Mouse (Mus musculus) limb, embryonic 11.5 days (tissue): Measurements from ENCODE around the gene Zeb2. TPM values are rescaled to one million over a fixed set of nuclear protein-coding genes. Genes with fewer than 3 reads are reported as not detected.

Source experiments
- ATAC-seq: fragments of 200-750 bp; cut with Nextera tagmentation; 2 replicates; pipeline ENCODE4 v1.8.0; 2017; ENCODE audit warnings: low read depth; ENCODE audit not compliant: insufficient number of reproducible peaks, low FRiP score, low TSS enrichment
- DNase-seq: peaks from one replicate; pipeline ENCODE4 v3.0.0-alpha.2; 2015; ENCODE audit warnings: low spot score
- H3K27ac ChIP-seq: fragments of 300-500 bp; sonication (generic); replicated peaks from 2 replicates; pipeline ENCODE4 v1.5.1; 2014; ENCODE audit warnings: low read depth, mild to moderate bottlenecking, low read length
- H3K27me3 ChIP-seq: fragments of 300-500 bp; sonication (generic); 2 replicates; pipeline ENCODE4 v1.6.1; 2014; ENCODE audit warnings: mild to moderate bottlenecking, low read length, mixed read lengths; ENCODE audit not compliant: control insufficient read depth, insufficient read depth
- H3K36me3 ChIP-seq: fragments of 300-500 bp; sonication (generic); 2 replicates; pipeline ENCODE4 v1.6.1; 2014; ENCODE audit warnings: mild to moderate bottlenecking, low read length, moderate library complexity, mixed read lengths; ENCODE audit not compliant: control insufficient read depth, insufficient read depth
- H3K4me1 ChIP-seq: fragments of 300-500 bp; sonication (generic); 2 replicates; pipeline ENCODE4 v1.6.1; 2014; ENCODE audit warnings: low read length, mixed read lengths; ENCODE audit not compliant: control insufficient read depth, insufficient read depth
- H3K4me2 ChIP-seq: fragments of 300-500 bp; sonication (generic); 2 replicates; pipeline ENCODE4 v1.6.1; 2014; ENCODE audit warnings: low read depth, mild to moderate bottlenecking, moderate library complexity; ENCODE audit not compliant: severe bottlenecking
- H3K4me3 ChIP-seq: fragments of 300-500 bp; sonication (generic); 2 replicates; pipeline ENCODE4 v1.5.1; 2014; ENCODE audit warnings: low read depth, low read length
- H3K9ac ChIP-seq: fragments of 300-500 bp; sonication (generic); 2 replicates; pipeline ENCODE4 v1.6.1; 2014; ENCODE audit warnings: mild to moderate bottlenecking, low read length
- H3K9me3 ChIP-seq: fragments of 300-500 bp; sonication (generic); 2 replicates; pipeline ENCODE4 v1.6.1; 2016; ENCODE audit warnings: low read length; ENCODE audit not compliant: control insufficient read depth
- WGBS: fragments of 180-500 bp; shearing (Covaris S2); extraction: QIAGEN DNeasy Blood & Tissue Kit; methylation state at CpG from one replicate; pipeline ENCODE4 v1.1.7; 2014; 5-methylcytosine and 5-hydroxymethylcytosine counted together
- polyA plus RNA-seq: library from polyadenylated mRNA; unstranded; fragments of >200 nt; fragmentation: Nextera tagmentation; extraction: Ambion mirVana; gene quantifications from 2 replicates; pipeline ENCODE4 v1.2.1, GENCODE M21; 2014

Zeb2 gene
- polyA plus RNA-seq, 1 experiment from 2014 or later = 7.6 TPM

DNA sequence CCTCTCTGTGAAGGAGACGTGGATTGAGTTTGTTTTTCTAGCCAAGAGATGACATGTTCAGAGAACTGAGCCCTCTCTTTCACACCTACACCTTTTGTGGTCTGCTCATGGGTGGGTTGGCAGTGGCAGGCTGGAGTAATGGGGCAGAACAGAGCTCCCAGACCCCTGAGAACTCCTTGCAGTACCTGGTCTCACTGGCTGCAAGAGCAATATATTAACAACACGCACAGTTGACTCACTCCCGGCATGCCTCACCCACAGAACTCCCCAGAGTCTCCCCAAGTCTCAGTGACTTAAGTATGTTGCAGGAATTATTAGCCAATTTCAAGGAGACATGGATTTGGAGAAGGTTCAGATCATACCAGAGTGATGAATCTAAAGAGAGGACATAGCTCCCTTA lies 140.1 kb downstream of the Zeb2 start:
- DNase-seq = no peak
- 57% methylated on average over 3 of the region's 3 CpGs for WGBS
- ATAC-seq = no peak
- H3K27ac ChIP-seq = no peak overlapping the region
- H3K4me3 ChIP-seq = no peak overlapping the region
- H3K36me3 ChIP-seq = no peaks in the 10 kb centered on the region
- no peaks in the 10 kb centered on the region for H3K4me1 ChIP-seq
- H3K9me3 ChIP-seq = no peaks in the 10 kb centered on the region
- H3K9ac ChIP-seq = no peak overlapping the region
- H3K27me3 ChIP-seq = no peaks in the 10 kb centered on the region
- H3K4me2 ChIP-seq = no peak overlapping the region

DNA sequence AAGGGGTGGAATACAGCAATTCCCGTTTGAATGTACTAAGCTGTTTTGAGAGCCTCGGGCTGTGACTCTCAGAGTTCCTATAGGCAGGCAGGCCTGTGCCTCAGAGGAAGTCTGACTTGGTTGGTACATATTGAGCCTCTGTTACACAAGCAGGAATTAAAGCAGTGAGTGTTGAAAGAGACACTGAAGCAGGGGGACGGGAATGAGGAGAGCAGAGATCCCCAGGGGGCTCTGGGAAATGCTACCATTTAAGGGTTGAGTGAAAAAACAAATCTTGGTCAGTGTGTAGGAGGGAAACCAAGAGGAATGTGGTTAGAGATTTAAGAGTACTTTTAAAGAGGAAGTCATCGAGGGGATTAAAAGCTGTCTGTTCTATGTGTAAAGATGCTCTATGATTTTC lies 140.7 kb downstream of the Zeb2 start:
- Histone ChIP-seq H3K27ac (no peak overlapping the region), H3K9me3 (no peaks in the 10 kb centered on the region), H3K4me2 (no peak overlapping the region), H3K4me1 (no peaks in the 10 kb centered on the region), H3K36me3 (no peaks in the 10 kb centered on the region), H3K4me3 (no peak overlapping the region), H3K27me3 (no peaks in the 10 kb centered on the region), H3K9ac (no peak overlapping the region)
- no peak for DNase-seq
- WGBS = 63% methylated on average over 4 of the region's 4 CpGs
- no peak for ATAC-seq

DNA sequence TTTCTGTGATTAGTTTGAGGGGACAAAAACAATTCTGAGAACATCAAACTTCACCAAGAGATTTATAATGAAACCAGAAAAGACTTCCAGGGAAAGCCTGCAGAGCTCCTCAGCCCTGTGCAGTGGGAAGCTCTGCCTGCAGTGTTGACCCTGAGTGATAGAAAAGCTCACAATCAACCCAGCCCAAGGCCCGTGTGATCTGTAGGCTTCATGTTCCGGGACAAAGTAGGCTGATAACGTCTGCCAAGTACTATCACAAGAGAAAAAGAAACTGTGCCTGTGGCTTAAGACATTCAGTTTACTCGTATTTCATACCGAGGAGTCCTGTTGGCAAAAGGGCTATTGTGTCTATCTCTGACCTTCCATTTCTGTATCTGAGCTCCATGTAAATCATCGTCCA lies 143.4 kb downstream of the Zeb2 start:
- no peaks in the 10 kb centered on the region for H3K9me3 ChIP-seq
- 90% methylated on average over 6 of the region's 6 CpGs for WGBS

GRCm38 (mm10) chr2:44970087-44970646 lies 147.0 kb downstream of the Zeb2 start:
- H3K36me3 ChIP-seq = no peaks in the 10 kb centered on the region
- WGBS = 92% methylated on average over 6 of the region's 6 CpGs
- no peak overlapping the region for H3K9ac ChIP-seq
- no peak overlapping the region for H3K4me3 ChIP-seq
- no peak overlapping the region for H3K27ac ChIP-seq
- no peak overlapping the region for H3K4me2 ChIP-seq
- DNase-seq = no peak
- H3K27me3 ChIP-seq = no peaks in the 10 kb centered on the region
- ATAC-seq = no peak
- H3K4me1 ChIP-seq = no peaks in the 10 kb centered on the region
- no peaks in the 10 kb centered on the region for H3K9me3 ChIP-seq

More for the DNA sequence above, 143.4 kb downstream of the Zeb2 start:
- no peak for DNase-seq
- H3K36me3 ChIP-seq = no peaks in the 10 kb centered on the region
- H3K27me3 ChIP-seq = no peaks in the 10 kb centered on the region
- no peak overlapping the region for H3K4me3 ChIP-seq
- H3K4me1 ChIP-seq = no peaks in the 10 kb centered on the region
- no peak for ATAC-seq
- no peak overlapping the region for H3K27ac ChIP-seq
- H3K9ac ChIP-seq = no peak overlapping the region
- H3K4me2 ChIP-seq = no peak overlapping the region

GRCm38 (mm10) chr2:44969640-44970039 lies 147.6 kb downstream of the Zeb2 start:
- no peaks in the 10 kb centered on the region for H3K4me1 ChIP-seq
- no peak overlapping the region for H3K27ac ChIP-seq
- 88% methylated on average over 1 of the region's 1 CpGs for WGBS
- H3K4me2 ChIP-seq = no peak overlapping the region
- H3K36me3 ChIP-seq = no peaks in the 10 kb centered on the region
- no peak overlapping the region for H3K9ac ChIP-seq
- no peaks in the 10 kb centered on the region for H3K9me3 ChIP-seq
- DNase-seq (no peak), ATAC-seq (no peak)
- no peaks in the 10 kb centered on the region for H3K27me3 ChIP-seq
- H3K4me3 ChIP-seq = no peak overlapping the region

DNA sequence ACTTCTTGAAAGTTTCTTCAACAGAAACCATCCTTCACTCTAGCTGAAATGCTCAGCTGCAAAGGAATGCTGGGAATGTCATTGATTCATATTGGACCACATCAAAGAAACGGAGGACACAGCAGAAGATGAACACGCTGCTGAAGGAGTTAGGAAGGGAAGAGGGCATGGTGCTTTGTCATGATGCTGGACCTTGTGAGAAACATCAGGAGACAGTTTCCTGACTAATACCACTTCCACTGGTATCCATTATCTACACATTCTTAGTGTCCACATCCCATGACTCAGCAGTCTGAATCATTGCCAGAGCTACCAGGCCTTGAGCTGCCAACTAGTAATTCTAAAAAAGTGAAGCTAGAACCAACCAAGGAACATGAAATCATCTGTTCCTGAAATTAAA lies 148.0 kb downstream of the Zeb2 start:
- Histone ChIP-seq H3K27ac (no peak overlapping the region), H3K9ac (no peak overlapping the region), H3K36me3 (no peaks in the 10 kb centered on the region), H3K4me3 (no peak overlapping the region), H3K27me3 (no peaks in the 10 kb centered on the region), H3K4me2 (no peak overlapping the region), H3K9me3 (no peaks in the 10 kb centered on the region), H3K4me1 (no peaks in the 10 kb centered on the region)
- 78% methylated on average over 2 of the region's 2 CpGs for WGBS
- DNase-seq (no peak), ATAC-seq (no peak)

DNA sequence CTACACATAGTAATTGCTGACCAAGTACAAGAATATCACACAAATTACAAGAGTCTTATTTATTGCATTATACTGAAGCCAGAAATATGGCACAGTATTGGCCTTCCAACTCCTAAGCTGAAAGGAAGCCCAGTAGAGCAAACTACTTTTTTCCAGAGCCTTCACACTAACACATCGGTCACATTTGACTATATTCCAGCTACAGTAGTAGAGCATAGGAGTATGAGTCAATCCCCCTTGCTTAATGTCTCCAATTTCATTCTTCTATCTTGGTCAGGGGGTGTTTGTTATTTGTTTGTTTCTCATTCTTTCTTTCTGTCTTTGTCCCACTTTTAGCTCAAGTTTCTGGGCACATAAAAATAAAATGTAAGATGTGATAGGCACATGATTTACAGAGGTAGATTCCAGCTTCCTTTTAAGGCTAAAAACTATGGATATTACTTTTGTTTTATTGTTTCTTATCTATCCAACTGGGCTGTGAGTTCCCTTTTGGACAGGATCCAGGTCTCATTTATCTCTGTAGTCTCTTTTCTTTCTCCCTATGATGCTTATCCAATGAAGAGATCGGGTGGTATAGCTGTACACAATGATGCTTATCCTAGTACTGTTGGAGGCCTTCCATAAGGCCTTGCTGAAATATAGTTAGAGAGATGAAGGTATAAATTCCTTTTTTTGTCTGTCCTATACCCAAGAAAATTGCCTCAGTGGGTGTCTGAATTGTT lies 151.2 kb downstream of the Zeb2 start:
- no peak for DNase-seq
- Histone ChIP-seq H3K4me3 (no peak overlapping the region), H3K27me3 (no peaks in the 10 kb centered on the region), H3K9ac (no peak overlapping the region), H3K36me3 (no peaks in the 10 kb centered on the region), H3K4me1 (no peaks in the 10 kb centered on the region), H3K27ac (no peak overlapping the region), H3K4me2 (no peak overlapping the region), H3K9me3 (no peaks in the 10 kb centered on the region)
- ATAC-seq = no peak
- 95% methylated on average over 2 of the region's 2 CpGs for WGBS

GRCm38 (mm10) chr2:44962620-44963019 lies 154.6 kb downstream of the Zeb2 start:
- DNase-seq = no peak

DNA sequence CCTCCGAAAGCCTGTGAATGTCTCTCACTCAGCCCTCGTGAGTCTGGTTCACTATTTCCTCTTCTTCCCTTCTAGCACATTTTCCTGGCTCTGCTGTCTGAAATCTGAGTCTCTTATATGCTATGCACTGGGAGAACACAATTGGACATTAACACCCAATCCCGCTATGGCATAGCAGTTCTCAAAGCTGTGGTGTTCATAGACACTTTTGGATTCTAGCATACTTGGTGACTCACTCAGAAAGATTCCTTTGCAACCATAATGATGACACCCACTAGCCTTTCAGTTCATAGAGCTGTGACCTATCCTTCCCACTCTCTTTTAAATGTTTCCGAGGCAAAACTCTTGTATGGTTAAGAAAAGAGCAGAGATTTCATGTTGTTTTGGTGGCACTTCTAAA lies 156.0 kb downstream of the Zeb2 start:
- H3K4me3 ChIP-seq = no peak overlapping the region
- no peak overlapping the region for H3K27ac ChIP-seq
- no peaks in the 10 kb centered on the region for H3K4me1 ChIP-seq
- H3K36me3 ChIP-seq = no peaks in the 10 kb centered on the region
- no peak overlapping the region for H3K9ac ChIP-seq
- no peak overlapping the region for H3K4me2 ChIP-seq
- no peaks in the 10 kb centered on the region for H3K27me3 ChIP-seq
- WGBS = 88% methylated on average over 4 of the region's 4 CpGs
- no peak for ATAC-seq
- no peak for DNase-seq
- H3K9me3 ChIP-seq = no peaks in the 10 kb centered on the region

More at GRCm38 (mm10) chr2:44962620-44963019, 154.6 kb downstream of the Zeb2 start:
- Histone ChIP-seq H3K9me3 (no peaks in the 10 kb centered on the region), H3K4me3 (no peak overlapping the region), H3K36me3 (no peaks in the 10 kb centered on the region), H3K9ac (no peak overlapping the region), H3K27ac (no peak overlapping the region), H3K4me1 (no peaks in the 10 kb centered on the region), H3K4me2 (no peak overlapping the region), H3K27me3 (no peaks in the 10 kb centered on the region)
- ATAC-seq = no peak
- WGBS = 79% methylated on average over 5 of the region's 5 CpGs
